Mouse (Mus musculus) forebrain, embryonic 10.5 days (tissue): ENCODE measurements around the gene Gfod1. TPM values are rescaled to one million over a fixed set of nuclear protein-coding genes. Genes with fewer than 3 reads are reported as not detected.

Experiments used
- DNase-seq: peaks from one replicate; pipeline ENCODE4 v3.0.0-alpha.2; 2017; ENCODE audit warnings: low spot score; ENCODE audit errors: extremely low spot score
- H3K27ac ChIP-seq: fragments of 300-500 bp; sonication (generic); 2 replicates; pipeline ENCODE4 v1.5.1; 2016; ENCODE audit warnings: mild to moderate bottlenecking
- H3K27me3 ChIP-seq: fragments of 300-500 bp; sonication (generic); 2 replicates; pipeline ENCODE4 v1.6.1; 2016; ENCODE audit warnings: mild to moderate bottlenecking; ENCODE audit not compliant: poor library complexity, severe bottlenecking
- H3K36me3 ChIP-seq: fragments of 300-500 bp; sonication (generic); replicated peaks from 2 replicates; pipeline ENCODE4 v1.6.1; 2016; ENCODE audit warnings: mild to moderate bottlenecking, moderate library complexity
- H3K4me1 ChIP-seq: fragments of 300-500 bp; sonication (generic); 2 replicates; pipeline ENCODE4 v1.6.1; 2016
- H3K4me3 ChIP-seq: fragments of 300-500 bp; sonication (generic); 2 replicates; pipeline ENCODE4 v1.5.1; 2016; ENCODE audit warnings: mild to moderate bottlenecking, moderate library complexity
- H3K9me3 ChIP-seq: fragments of 300-500 bp; sonication (generic); 2 replicates; pipeline ENCODE4 v1.6.1; 2016; ENCODE audit warnings: mild to moderate bottlenecking, moderate library complexity
- WGBS: fragments of 180-500 bp; shearing (Covaris S2); methylation state at CpG from one replicate; pipeline ENCODE4 v1.1.7; 2016; 5-methylcytosine and 5-hydroxymethylcytosine counted together
- polyA plus RNA-seq: library from polyadenylated mRNA; unstranded; fragments of >200 nt; fragmentation: Nextera tagmentation; extraction: Ambion mirVana; gene quantifications from 2 replicates; pipeline ENCODE4 v1.2.1, GENCODE M21; 2016

The Gfod1 gene
- polyA plus RNA-seq, 1 experiment from 2014 or later: 0.22 TPM

DNA sequence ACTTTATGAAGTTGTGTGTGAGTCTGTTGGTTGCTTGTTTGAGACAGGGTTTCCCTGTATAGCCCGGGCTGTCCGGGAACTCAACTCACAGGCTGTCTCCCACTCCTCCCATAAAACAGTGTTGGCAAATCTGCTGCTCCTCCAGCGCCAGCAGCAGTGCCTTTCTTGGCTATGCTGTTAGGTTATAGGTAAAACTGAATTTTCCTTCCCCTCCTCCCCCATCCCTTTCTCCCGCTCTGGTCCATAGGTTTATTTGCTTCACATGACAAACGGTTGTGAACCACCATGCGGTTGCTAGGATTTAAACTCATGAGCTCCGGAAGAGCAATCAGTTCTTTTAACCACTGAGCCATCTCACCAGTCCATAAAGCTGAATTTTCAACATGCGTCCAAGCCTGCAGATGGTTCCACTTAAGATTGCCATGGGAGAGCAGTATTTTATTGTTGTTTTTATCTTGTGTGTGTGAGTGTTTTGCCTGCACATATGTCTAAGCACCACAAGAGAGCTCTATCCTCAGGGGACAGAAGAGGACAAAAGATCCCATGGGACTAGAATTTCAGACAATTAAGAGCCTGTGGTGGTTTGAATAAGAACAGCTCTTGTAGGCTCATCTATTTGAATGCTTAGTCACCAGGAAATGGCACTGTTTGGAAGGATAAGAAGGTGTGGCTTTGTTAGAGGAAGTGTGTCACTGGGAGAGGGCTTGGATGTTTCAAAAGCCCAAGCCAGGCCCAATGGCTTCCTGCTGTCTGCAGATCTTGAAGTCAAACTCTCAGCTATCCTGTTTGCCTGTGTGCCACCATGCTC lies 120.5 kb downstream of the Gfod1 start:
- Histone ChIP-seq H3K27me3 (peaks cover 9% of the 10 kb centered on the region; the same call in 1 of the 2 replicates), H3K9me3 (no peaks in the 10 kb centered on the region; the same call in 1 of the 2 replicates), H3K4me3 (peak overlapping the region; percentile 41), H3K4me1 (peaks cover 36% of the 10 kb centered on the region), H3K36me3 (no peaks in the 10 kb centered on the region), H3K27ac (peak overlapping the region; percentile 80)
- 67% methylated on average over 8 of the region's 8 CpGs for WGBS
- peak; percentile 27 for DNase-seq

GRCm38 (mm10) chr13:43182465-43183201 lies 121.3 kb downstream of the Gfod1 start:
- Histone ChIP-seq H3K27ac (peak overlapping the region; percentile 80), H3K4me1 (peaks cover 36% of the 10 kb centered on the region), H3K9me3 (no peaks in the 10 kb centered on the region; the same call in 1 of the 2 replicates), H3K27me3 (peaks cover 9% of the 10 kb centered on the region; the same call in 1 of the 2 replicates), H3K36me3 (no peaks in the 10 kb centered on the region), H3K4me3 (peak overlapping the region; percentile 41)
- WGBS: 23% methylated on average over 14 of the region's 14 CpGs
- peak; percentile 83 for DNase-seq

- Histone ChIP-seq H3K9me3 (no peaks in the 10 kb centered on the region), H3K27me3 (peaks cover 9% of the 10 kb centered on the region; the same call in 1 of the 2 replicates), H3K36me3 (no peaks in the 10 kb centered on the region), H3K4me3 (no peak overlapping the region), H3K27ac (peak overlapping the region; percentile 35; the same call in 1 of the 2 replicates), H3K4me1 (peaks cover 36% of the 10 kb centered on the region)
- 63% methylated on average over 7 of the region's 7 CpGs for WGBS
- DNase-seq: no peak
These were observed 122.9 kb downstream of the Gfod1 start for GRCm38 (mm10) chr13:43181104-43181503.

DNA sequence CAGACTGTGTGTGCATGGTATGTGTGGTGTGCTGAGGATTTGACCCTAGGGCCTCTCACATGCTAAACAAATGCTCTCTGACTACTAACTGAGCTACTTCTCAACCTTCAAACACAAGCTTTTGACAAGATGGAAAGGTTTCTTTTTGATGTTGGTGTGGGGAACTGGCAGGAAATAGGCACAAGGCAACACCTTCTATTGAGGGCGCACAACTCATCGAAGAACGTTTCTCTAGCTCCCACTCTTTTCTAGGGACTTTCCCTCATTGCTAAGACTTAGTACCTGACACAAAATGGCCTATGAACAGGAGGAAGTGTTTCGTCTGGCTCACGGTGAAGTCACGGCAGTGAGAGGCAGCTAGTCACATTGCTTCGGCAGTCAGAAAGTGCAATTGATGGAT lies 126.7 kb downstream of the Gfod1 start:
- Histone ChIP-seq H3K4me1 (peaks cover 18% of the 10 kb centered on the region), H3K9me3 (no peaks in the 10 kb centered on the region), H3K36me3 (no peaks in the 10 kb centered on the region), H3K4me3 (no peak overlapping the region), H3K27ac (no peak overlapping the region), H3K27me3 (peaks cover 9% of the 10 kb centered on the region; the same call in 1 of the 2 replicates)
- no peak for DNase-seq
- WGBS: 92% methylated on average over 7 of the region's 7 CpGs

- no peaks in the 10 kb centered on the region for H3K36me3 ChIP-seq
- no peak overlapping the region for H3K27ac ChIP-seq
- WGBS: 96% methylated on average over 3 of the region's 3 CpGs
- H3K27me3 ChIP-seq: peaks cover 6% of the 10 kb centered on the region; the same call in 1 of the 2 replicates
- H3K9me3 ChIP-seq: no peaks in the 10 kb centered on the region
- peaks cover 21% of the 10 kb centered on the region for H3K4me1 ChIP-seq
- DNase-seq: no peak
- H3K4me3 ChIP-seq: no peak overlapping the region
These were observed 127.3 kb downstream of the Gfod1 start for GRCm38 (mm10) chr13:43176676-43177075.

- H3K27ac ChIP-seq: no peak overlapping the region; the same call in 1 of the 2 replicates
- peaks cover 7% of the 10 kb centered on the region; the same call in 1 of the 2 replicates for H3K36me3 ChIP-seq
- DNase-seq: peak; percentile 78
- no peaks in the 10 kb centered on the region for H3K27me3 ChIP-seq
- 21% methylated on average over 9 of the region's 9 CpGs for WGBS
- H3K9me3 ChIP-seq: no peaks in the 10 kb centered on the region
- H3K4me3 ChIP-seq: no peak overlapping the region
- H3K4me1 ChIP-seq: peaks cover 24% of the 10 kb centered on the region
These were observed 130.7 kb downstream of the Gfod1 start for GRCm38 (mm10) chr13:43173262-43173661.

- DNase-seq: peak; percentile 39
- peak overlapping the region; percentile 90 for H3K27ac ChIP-seq
These were observed 131.8 kb downstream of the Gfod1 start for GRCm38 (mm10) chr13:43172036-43172713.

DNA sequence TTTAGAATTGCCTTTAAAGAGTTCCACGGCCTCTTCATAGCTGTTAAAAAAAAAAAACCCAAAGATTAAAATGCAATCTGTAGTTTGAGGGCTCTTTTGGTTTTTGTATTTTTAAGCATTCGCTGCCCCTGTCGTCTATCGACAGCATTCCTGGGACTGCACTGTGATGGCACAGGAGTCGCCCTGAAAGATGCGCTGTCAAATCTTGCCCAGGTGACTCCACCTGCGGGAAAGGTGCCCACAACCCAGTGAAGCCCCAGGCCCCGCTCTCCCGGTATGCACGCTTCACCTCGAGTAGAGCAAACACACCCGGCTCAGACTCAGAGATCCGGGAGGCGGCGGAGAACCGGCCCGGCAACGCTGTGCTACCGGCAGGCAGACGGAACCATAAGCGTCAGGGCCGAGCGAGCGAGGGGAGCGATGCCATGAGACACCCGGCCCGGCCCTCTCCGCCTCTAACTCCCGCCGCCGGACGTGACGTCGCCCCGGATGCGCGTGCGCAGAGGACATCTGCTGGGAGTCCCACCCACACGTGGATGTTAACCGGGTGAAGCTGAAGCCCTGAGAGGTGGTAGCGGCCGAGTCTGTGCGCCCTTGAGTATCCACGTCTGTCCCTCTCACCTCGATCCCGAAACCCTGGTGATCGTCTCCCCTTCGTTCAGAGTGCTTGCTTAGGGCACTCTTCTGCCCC lies 132.8 kb downstream of the Gfod1 start, which contains the start of gene Tbc1d7:
Tbc1d7 (minus strand) TSS at position 482 of the 691 bp plus-strand sequence.
- H3K36me3 ChIP-seq: peaks cover 9% of the 10 kb centered on the region; the same call in 1 of the 2 replicates
- no peaks in the 10 kb centered on the region for H3K9me3 ChIP-seq
- H3K4me3 ChIP-seq: peak within 1 kb of the TSS; percentile 76
- DNase-seq: peak; percentile 98
- peak within 1 kb of the TSS; percentile 90 for H3K27ac ChIP-seq
- under 1% methylated on average over 48 of the region's 48 CpGs for WGBS
- no peaks in the 10 kb centered on the region for H3K27me3 ChIP-seq
- peaks cover 24% of the 10 kb centered on the region for H3K4me1 ChIP-seq

More at GRCm38 (mm10) chr13:43172036-43172713, 131.8 kb downstream of the Gfod1 start:
- Histone ChIP-seq H3K9me3 (no peaks in the 10 kb centered on the region), H3K4me1 (peaks cover 24% of the 10 kb centered on the region), H3K36me3 (peaks cover 9% of the 10 kb centered on the region; the same call in 1 of the 2 replicates), H3K4me3 (peak overlapping the region; percentile 76), H3K27me3 (no peaks in the 10 kb centered on the region)
- 42% methylated on average over 14 of the region's 14 CpGs for WGBS

- H3K27me3 ChIP-seq: no peaks in the 10 kb centered on the region
- peaks cover 32% of the 10 kb centered on the region for H3K36me3 ChIP-seq
- no peak overlapping the region for H3K27ac ChIP-seq
- no peaks in the 10 kb centered on the region for H3K9me3 ChIP-seq
- WGBS: 68% methylated on average over 9 of the region's 9 CpGs
- peaks cover 17% of the 10 kb centered on the region for H3K4me1 ChIP-seq
- H3K4me3 ChIP-seq: no peak overlapping the region
- DNase-seq: no peak
These were observed 136.3 kb downstream of the Gfod1 start for GRCm38 (mm10) chr13:43167721-43168120.

GRCm38 (mm10) chr13:43159429-43159828 lies 144.5 kb downstream of the Gfod1 start:
- Histone ChIP-seq H3K27me3 (no peaks in the 10 kb centered on the region), H3K4me1 (peaks cover 14% of the 10 kb centered on the region), H3K9me3 (no peaks in the 10 kb centered on the region), H3K36me3 (peaks cover 48% of the 10 kb centered on the region), H3K27ac (no peak overlapping the region), H3K4me3 (no peak overlapping the region)
- WGBS: 81% methylated on average over 3 of the region's 3 CpGs
- DNase-seq: no peak

DNA sequence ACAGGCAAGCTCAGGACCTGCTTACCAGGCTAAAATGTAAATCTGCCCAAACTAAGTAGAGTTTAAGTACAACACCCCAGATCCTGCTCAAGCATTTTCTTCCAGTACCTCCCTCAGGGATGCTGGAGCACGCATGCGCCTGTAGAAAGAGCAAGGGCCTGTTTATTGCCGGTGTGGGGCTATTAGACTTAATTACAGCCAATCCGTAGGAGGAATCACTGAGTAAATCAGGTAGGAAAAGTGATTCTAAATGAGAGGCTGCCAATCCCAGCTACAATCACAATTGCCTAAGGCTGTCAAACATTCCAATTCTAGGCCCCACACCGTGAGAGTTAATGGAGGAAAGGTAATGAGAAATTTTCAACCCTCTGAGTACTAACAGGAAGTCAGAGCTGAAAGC lies 145.7 kb downstream of the Gfod1 start:
- Histone ChIP-seq H3K36me3 (peaks cover 49% of the 10 kb centered on the region), H3K4me3 (no peak overlapping the region), H3K27ac (no peak overlapping the region), H3K27me3 (no peaks in the 10 kb centered on the region), H3K4me1 (peaks cover 14% of the 10 kb centered on the region), H3K9me3 (no peaks in the 10 kb centered on the region)
- WGBS: 55% methylated on average over 5 of the region's 5 CpGs
- DNase-seq: no peak

- Histone ChIP-seq H3K4me3 (no peak overlapping the region), H3K27me3 (no peaks in the 10 kb centered on the region), H3K27ac (peak overlapping the region; percentile 35; the same call in 1 of the 2 replicates), H3K36me3 (peaks cover 54% of the 10 kb centered on the region), H3K4me1 (peaks cover 14% of the 10 kb centered on the region), H3K9me3 (no peaks in the 10 kb centered on the region)
- 31% methylated on average over 5 of the region's 5 CpGs for WGBS
- DNase-seq: no peak
These were observed 146.6 kb downstream of the Gfod1 start for GRCm38 (mm10) chr13:43157370-43157769.
